Mouse (Mus musculus): ENCODE measurements around the gene B4galt7. TPM values are rescaled to one million over a fixed set of nuclear protein-coding genes. Genes with fewer than 3 reads are reported as not detected.
"Not testable (repeated sequence)": the region's sequence is repeated elsewhere in the genome, so short reads cannot be mapped to it uniquely, and the experiment has no call there.

Gene B4galt7
- polyA plus RNA-seq, 2 experiments = 1.9 to 5.5 TPM

- Histone ChIP-seq H3K9me3 (ENCODE audit: control insufficient read depth, low read length) (no peaks in the 10 kb centered on the region), H3K36me3 (replicated peaks; ENCODE audit: control insufficient read depth, insufficient read depth, low read depth) (no peaks in the 10 kb centered on the region), H3K4me2 (ENCODE audit: low read depth) (peak overlapping the region; percentile 86), H3K4me1 (replicated peaks; ENCODE audit: control insufficient read depth in 2 of 2, insufficient read depth in 2 of 2, low read length in 1 of 2) (peaks cover 8 to 16% of the 10 kb centered on the region in 2 experiments), H3K27ac (no peak overlapping the region), H3K9ac (replicated peaks) (no peak overlapping the region), H3K4me3 (ENCODE audit: insufficient read depth in 1 of 2, low read depth in 2 of 2, low read length in 2 of 2) (no peak overlapping the region), H3K27me3 (ENCODE audit: control insufficient read depth, insufficient read depth, low read length) (no peaks in the 10 kb centered on the region)
- ATAC-seq (ENCODE audit: insufficient read depth) (no peak), DNase-seq (ENCODE audit: low read depth in 3 of 3, low spot score in 3 of 3) (peak in 1 of 3 experiments; percentile 56)
- WGBS (ENCODE audit: insufficient replicate concordance) = 30% methylated on average over 2 of the region's 2 CpGs
- TF ChIP-seq EP300 (IDR thresholded peaks at IDR 0.05; ENCODE audit: low read depth) (no peak), CTCF (IDR thresholded peaks at IDR 0.05; ENCODE audit: low read depth) (no peak)
These were observed 27.7 kb upstream of the B4galt7 start for GRCm38 (mm10) chr13:55571977-55572376.

- Histone ChIP-seq H3K27me3 (ENCODE audit: control insufficient read depth, insufficient read depth, low read length) (no peaks in the 10 kb centered on the region), H3K36me3 (replicated peaks; ENCODE audit: control insufficient read depth, insufficient read depth, low read depth) (no peaks in the 10 kb centered on the region), H3K9ac (replicated peaks) (no peak within 1 kb of the TSS), H3K27ac (no peak within 1 kb of the TSS), H3K4me3 (ENCODE audit: insufficient read depth in 1 of 2, low read depth in 2 of 2, low read length in 2 of 2) (no peak within 1 kb of the TSS), H3K4me2 (ENCODE audit: low read depth) (no peak within 1 kb of the TSS), H3K4me1 (replicated peaks; ENCODE audit: control insufficient read depth in 2 of 2, insufficient read depth in 2 of 2, low read length in 1 of 2) (peaks cover 8 to 16% of the 10 kb centered on the region in 2 experiments), H3K9me3 (ENCODE audit: control insufficient read depth, low read length) (no peaks in the 10 kb centered on the region)
- 95% methylated on average over 2 of the region's 2 CpGs for whole genome bisulfite sequencing (ENCODE audit: insufficient replicate concordance)
- DNase-seq (ENCODE audit: low read depth in 3 of 3, low spot score in 3 of 3) (no peak), ATAC-seq (ENCODE audit: insufficient read depth) (no peak)
- no peak for TF ChIP-seq EP300 (IDR thresholded peaks at IDR 0.05; ENCODE audit: low read depth)
- TF ChIP-seq CTCF (IDR thresholded peaks at IDR 0.05; ENCODE audit: low read depth) = no peak
These were observed 26.3 kb upstream of the B4galt7 start, which contains the start of gene Tmed9 for GRCm38 (mm10) chr13:55573432-55573831. TSS of gene Tmed9 (plus strand) at chr13:55573732.

- H3K27ac ChIP-seq = no peak overlapping the region
- no peaks in the 10 kb centered on the region for H3K36me3 ChIP-seq (replicated peaks; ENCODE audit: control insufficient read depth, insufficient read depth, low read depth)
- ATAC-seq (ENCODE audit: insufficient read depth) (no peak), DNase-seq (ENCODE audit: low read depth in 3 of 3, low spot score in 3 of 3) (no peak)
- no peak overlapping the region for H3K9ac ChIP-seq (replicated peaks)
- H3K9me3 ChIP-seq (ENCODE audit: control insufficient read depth, low read length) = no peaks in the 10 kb centered on the region
- no peak for TF ChIP-seq EP300 (IDR thresholded peaks at IDR 0.05; ENCODE audit: low read depth)
- TF ChIP-seq CTCF (IDR thresholded peaks at IDR 0.05; ENCODE audit: low read depth) = no peak
- no peak overlapping the region for H3K4me3 ChIP-seq (ENCODE audit: insufficient read depth in 1 of 2, low read depth in 2 of 2, low read length in 2 of 2)
- H3K4me2 ChIP-seq (ENCODE audit: low read depth) = no peak overlapping the region
- H3K27me3 ChIP-seq (ENCODE audit: control insufficient read depth, insufficient read depth, low read length) = no peaks in the 10 kb centered on the region
- H3K4me1 ChIP-seq (replicated peaks; ENCODE audit: control insufficient read depth in 2 of 2, insufficient read depth in 2 of 2, low read length in 1 of 2) = peaks cover 6 to 15% of the 10 kb centered on the region in 2 experiments
- 58% methylated on average over 5 of the region's 5 CpGs for WGBS (ENCODE audit: insufficient replicate concordance)
These were observed 25.4 kb upstream of the B4galt7 start for GRCm38 (mm10) chr13:55574321-55574720.

GRCm38 (mm10) chr13:55575932-55576331 is 23.8 kb upstream of the B4galt7 start:
- Histone ChIP-seq H3K36me3 (replicated peaks; ENCODE audit: control insufficient read depth, insufficient read depth, low read depth) (no peaks in the 10 kb centered on the region), H3K4me1 (replicated peaks; ENCODE audit: control insufficient read depth in 2 of 2, insufficient read depth in 2 of 2, low read length in 1 of 2) (peaks cover 5 to 9% of the 10 kb centered on the region in 2 experiments), H3K27me3 (ENCODE audit: control insufficient read depth, insufficient read depth, low read length) (no peaks in the 10 kb centered on the region), H3K27ac (no peak overlapping the region), H3K4me2 (ENCODE audit: low read depth) (no peak overlapping the region), H3K9me3 (ENCODE audit: control insufficient read depth, low read length) (no peaks in the 10 kb centered on the region), H3K9ac (replicated peaks) (no peak overlapping the region), H3K4me3 (ENCODE audit: insufficient read depth in 1 of 2, low read depth in 2 of 2, low read length in 2 of 2) (no peak overlapping the region)
- DNase-seq (ENCODE audit: low read depth in 3 of 3, low spot score in 3 of 3) (no peak), ATAC-seq (ENCODE audit: insufficient read depth) (no peak)
- WGBS (ENCODE audit: insufficient replicate concordance) = 40% methylated on average over 5 of the region's 5 CpGs
- no peak for TF ChIP-seq CTCF (IDR thresholded peaks at IDR 0.05; ENCODE audit: low read depth)
- no peak for TF ChIP-seq EP300 (IDR thresholded peaks at IDR 0.05; ENCODE audit: low read depth)

- H3K4me2 ChIP-seq (ENCODE audit: low read depth); H3K4me1 ChIP-seq (replicated peaks; ENCODE audit: control insufficient read depth in 2 of 2, insufficient read depth in 2 of 2, low read length in 1 of 2); H3K27ac ChIP-seq; DNase-seq (ENCODE audit: low read depth in 3 of 3, low spot score in 3 of 3); H3K9ac ChIP-seq (replicated peaks); ATAC-seq (ENCODE audit: insufficient read depth); H3K27me3 ChIP-seq (ENCODE audit: control insufficient read depth, insufficient read depth, low read length); H3K9me3 ChIP-seq (ENCODE audit: control insufficient read depth, low read length); H3K4me3 ChIP-seq (ENCODE audit: insufficient read depth in 1 of 2, low read depth in 2 of 2, low read length in 2 of 2); H3K36me3 ChIP-seq (replicated peaks; ENCODE audit: control insufficient read depth, insufficient read depth, low read depth): not testable (repeated sequence)
- WGBS (ENCODE audit: insufficient replicate concordance) = 56% methylated on average over 7 of the region's 7 CpGs
These were observed 22.8 kb upstream of the B4galt7 start for GRCm38 (mm10) chr13:55576872-55577271.
